Mouse (Mus musculus) liver, embryonic 16.5 days (tissue): Measurements from ENCODE around the gene Elmod3. TPM values are rescaled to one million over a fixed set of nuclear protein-coding genes. Genes with fewer than 3 reads are reported as not detected.
A peak's percentile ranks its signal among the peaks of the same experiment; 100 is the strongest.

Experiments
- ATAC-seq: fragments of 200-750 bp; cut with Nextera tagmentation; 2 replicates; pipeline ENCODE4 v1.8.0; 2017; ENCODE audit warnings: low read depth, mild to moderate bottlenecking, moderate number of reproducible peaks, moderate library complexity
- H3K27ac ChIP-seq: fragments of 300-500 bp; sonication (generic); 2 replicates; pipeline ENCODE4 v1.5.1; 2014; ENCODE audit warnings: mild to moderate bottlenecking, low read length
- H3K27me3 ChIP-seq: fragments of 300-500 bp; sonication (generic); 2 replicates; pipeline ENCODE4 v1.6.1; 2014; ENCODE audit warnings: low read depth, low read length, mixed read lengths; ENCODE audit not compliant: control insufficient read depth, insufficient read depth
- H3K36me3 ChIP-seq: fragments of 300-500 bp; sonication (generic); 2 replicates; pipeline ENCODE4 v1.6.1; 2014; ENCODE audit warnings: mild to moderate bottlenecking; ENCODE audit not compliant: control insufficient read depth, insufficient read depth
- H3K4me1 ChIP-seq: fragments of 300-500 bp; sonication (generic); 2 replicates; pipeline ENCODE4 v1.6.1; 2014; ENCODE audit warnings: low read depth, low read length, mixed read lengths; ENCODE audit not compliant: control insufficient read depth
- H3K4me2 ChIP-seq: fragments of 300-500 bp; sonication (generic); 2 replicates; pipeline ENCODE4 v1.6.1; 2014; ENCODE audit warnings: low read depth, low read length, mixed read lengths
- H3K4me3 ChIP-seq: fragments of 300-500 bp; sonication (generic); 2 replicates; pipeline ENCODE4 v1.5.1; 2014; ENCODE audit warnings: low read depth, mild to moderate bottlenecking, low read length
- H3K9ac ChIP-seq: fragments of 300-500 bp; sonication (generic); 2 replicates; pipeline ENCODE4 v1.6.1; 2014; ENCODE audit warnings: low read depth, low read length
- H3K9me3 ChIP-seq: fragments of 300-500 bp; sonication (generic); replicated peaks from 2 replicates; pipeline ENCODE4 v1.6.1; 2016; ENCODE audit warnings: low read length; ENCODE audit not compliant: control insufficient read depth
- WGBS: fragments of 180-500 bp; shearing (Covaris S2); extraction: QIAGEN DNeasy Blood & Tissue Kit; methylation state at CpG from one replicate; pipeline ENCODE4 v1.1.7; 2014; ENCODE audit not compliant: insufficient replicate concordance; 5-methylcytosine and 5-hydroxymethylcytosine counted together
- polyA plus RNA-seq: library from polyadenylated mRNA; unstranded; fragments of >200 nt; fragmentation: Nextera tagmentation; extraction: Ambion mirVana; gene quantifications from 2 replicates; pipeline ENCODE4 v1.2.1, GENCODE M21; 2015

The Elmod3 gene
- polyA plus RNA-seq, 1 experiment from 2014 or later: 4.5 TPM

GRCm38 (mm10) chr6:72567508-72567907 lies 30.7 kb downstream of the Elmod3 start:
- Histone ChIP-seq H3K9ac (no peak overlapping the region), H3K27ac (no peak overlapping the region), H3K36me3 (no peaks in the 10 kb centered on the region; the same call in 1 of the 2 replicates), H3K9me3 (no peaks in the 10 kb centered on the region), H3K4me2 (no peak overlapping the region), H3K4me3 (no peak overlapping the region), H3K27me3 (no peaks in the 10 kb centered on the region), H3K4me1 (no peaks in the 10 kb centered on the region; the same call in 1 of the 2 replicates)
- WGBS: 64% methylated on average over 5 of the region's 5 CpGs
- no peak for ATAC-seq

GRCm38 (mm10) chr6:72566044-72566443 lies 32.2 kb downstream of the Elmod3 start:
- Histone ChIP-seq H3K4me2 (no peak overlapping the region), H3K9ac (no peak overlapping the region)
- WGBS: 5% methylated on average over 4 of the region's 4 CpGs

GRCm38 (mm10) chr6:72565506-72565905 lies 32.7 kb downstream of the Elmod3 start:
- no peaks in the 10 kb centered on the region for H3K27me3 ChIP-seq
- no peaks in the 10 kb centered on the region for H3K9me3 ChIP-seq
- no peak overlapping the region for H3K4me2 ChIP-seq
- 64% methylated on average over 7 of the region's 7 CpGs for WGBS
- no peak overlapping the region for H3K9ac ChIP-seq
- H3K4me1 ChIP-seq: no peaks in the 10 kb centered on the region; the same call in 1 of the 2 replicates
- no peaks in the 10 kb centered on the region; the same call in 1 of the 2 replicates for H3K36me3 ChIP-seq
- no peak overlapping the region for H3K4me3 ChIP-seq
- no peak overlapping the region for H3K27ac ChIP-seq
- ATAC-seq: peak; percentile 20; the same call in 1 of the 2 replicates

More at GRCm38 (mm10) chr6:72566044-72566443, 32.2 kb downstream of the Elmod3 start:
- H3K9me3 ChIP-seq: no peaks in the 10 kb centered on the region
- no peaks in the 10 kb centered on the region; the same call in 1 of the 2 replicates for H3K4me1 ChIP-seq
- H3K27ac ChIP-seq: no peak overlapping the region
- ATAC-seq: peak; percentile 37; the same call in 1 of the 2 replicates
- H3K4me3 ChIP-seq: no peak overlapping the region
- H3K27me3 ChIP-seq: no peaks in the 10 kb centered on the region
- H3K36me3 ChIP-seq: no peaks in the 10 kb centered on the region; the same call in 1 of the 2 replicates

- Histone ChIP-seq H3K27ac (no peak overlapping the region), H3K9ac (no peak overlapping the region), H3K9me3 (no peaks in the 10 kb centered on the region), H3K36me3 (no peaks in the 10 kb centered on the region; the same call in 1 of the 2 replicates), H3K4me1 (no peaks in the 10 kb centered on the region; the same call in 1 of the 2 replicates), H3K4me2 (no peak overlapping the region), H3K4me3 (no peak overlapping the region), H3K27me3 (no peaks in the 10 kb centered on the region)
- 83% methylated on average over 5 of the region's 5 CpGs for WGBS
- no peak for ATAC-seq
Observed at GRCm38 (mm10) chr6:72562894-72563293, 35.3 kb downstream of the Elmod3 start.

- WGBS: 59% methylated on average over 6 of the region's 6 CpGs
- no peaks in the 10 kb centered on the region for H3K9me3 ChIP-seq
- ATAC-seq: no peak
- no peak overlapping the region for H3K9ac ChIP-seq
- no peaks in the 10 kb centered on the region; the same call in 1 of the 2 replicates for H3K4me1 ChIP-seq
- H3K27ac ChIP-seq: no peak overlapping the region
- no peaks in the 10 kb centered on the region for H3K27me3 ChIP-seq
- H3K36me3 ChIP-seq: no peaks in the 10 kb centered on the region; the same call in 1 of the 2 replicates
- no peak overlapping the region for H3K4me3 ChIP-seq
- no peak overlapping the region for H3K4me2 ChIP-seq
Observed at GRCm38 (mm10) chr6:72562486-72562885, 35.7 kb downstream of the Elmod3 start.

- no peak overlapping the region for H3K27ac ChIP-seq
- H3K4me1 ChIP-seq: no peaks in the 10 kb centered on the region; the same call in 1 of the 2 replicates
- ATAC-seq: no peak
- H3K9ac ChIP-seq: no peak overlapping the region
- H3K36me3 ChIP-seq: no peaks in the 10 kb centered on the region; the same call in 1 of the 2 replicates
- no peak overlapping the region for H3K4me3 ChIP-seq
- no peaks in the 10 kb centered on the region for H3K9me3 ChIP-seq
- no peaks in the 10 kb centered on the region for H3K27me3 ChIP-seq
- WGBS: 73% methylated on average over 8 of the region's 8 CpGs
- no peak overlapping the region for H3K4me2 ChIP-seq
Observed at GRCm38 (mm10) chr6:72560801-72561200, 37.4 kb downstream of the Elmod3 start.

GRCm38 (mm10) chr6:72553079-72553412 lies 45.2 kb downstream of the Elmod3 start:
- no peaks in the 10 kb centered on the region for H3K27me3 ChIP-seq
- H3K4me2 ChIP-seq: peak overlapping the region; percentile 58
- peaks cover 21% of the 10 kb centered on the region for H3K4me1 ChIP-seq
- no peak for ATAC-seq
- 16% methylated on average over 8 of the region's 8 CpGs for WGBS
- peak overlapping the region; percentile 46 for H3K9ac ChIP-seq
- H3K27ac ChIP-seq: peak overlapping the region; percentile 21; the same call in 1 of the 2 replicates
- peak overlapping the region; percentile 47 for H3K4me3 ChIP-seq
- H3K36me3 ChIP-seq: no peaks in the 10 kb centered on the region
- H3K9me3 ChIP-seq: no peaks in the 10 kb centered on the region

- peak; percentile 69 for ATAC-seq
- peak overlapping the region; percentile 47 for H3K4me3 ChIP-seq
- H3K36me3 ChIP-seq: no peaks in the 10 kb centered on the region
- peak overlapping the region; percentile 21 for H3K27ac ChIP-seq
- no peaks in the 10 kb centered on the region for H3K9me3 ChIP-seq
- H3K4me2 ChIP-seq: peak overlapping the region; percentile 58
- H3K27me3 ChIP-seq: no peaks in the 10 kb centered on the region
- H3K9ac ChIP-seq: peak overlapping the region; percentile 46
- 13% methylated on average over 27 of the region's 27 CpGs for WGBS
- H3K4me1 ChIP-seq: peaks cover 21% of the 10 kb centered on the region
Observed at GRCm38 (mm10) chr6:72552171-72553078, 45.8 kb downstream of the Elmod3 start.
